Mouse (Mus musculus) lung, postnatal 0 days (tissue): ENCODE data around the gene C1rl.
"Not testable (repeated sequence)": the region's sequence is repeated elsewhere in the genome, so short reads cannot be mapped to it uniquely, and the experiment has no call there.

Source experiments
- CTCF ChIP-seq: IDR thresholded peaks from 2 replicates; pipeline ENCODE4 v1.5.1; 2016; ENCODE audit warnings: antibody characterized with exemption, mild to moderate bottlenecking
- EP300 ChIP-seq: IDR thresholded peaks from 2 replicates; pipeline ENCODE4 v1.6.1; 2016; ENCODE audit warnings: antibody characterized with exemption, mild to moderate bottlenecking, control low read depth

- TF ChIP-seq CTCF, EP300: not testable (repeated sequence)
These were observed 9.1 kb upstream of the C1rl start for GRCm38 (mm10) chr6:124483831-124484230.
